Mouse (Mus musculus) CD4-positive, CD25-positive, alpha-beta regulatory T cell, adult 4 months (primary cell): ENCODE results near the gene Lpin3. TPM values are rescaled to one million over a fixed set of nuclear protein-coding genes. Genes with fewer than 3 reads are reported as not detected.

Experiments
- ATAC-seq: one replicate; pipeline ENCODE4 v1.8.0; 2017
- polyA plus RNA-seq, 2 experiments: library from polyadenylated mRNA; unstranded; fragments of 100-300 nt; shearing (Covaris generic); gene quantifications; one replicate each; pipeline ENCODE4 v1.2.1; 2017

The Lpin3 gene
- polyA plus RNA-seq = 1 to 10 TPM in 1 of 2 experiments, under 1 TPM in 1; 0.55 to 1.4 TPM

GRCm38 (mm10) chr2:160880453-160881195 is at the start of gene Lpin3:
Lpin3 (plus strand) TSS chr2:160880670.
- no peak for ATAC-seq

GRCm38 (mm10) chr2:160840838-160841237 is 39.6 kb upstream of the Lpin3 start:
- ATAC-seq = no peak

- ATAC-seq = no peak
Observed at GRCm38 (mm10) chr2:160847664-160848063, 32.8 kb upstream of the Lpin3 start.

DNA sequence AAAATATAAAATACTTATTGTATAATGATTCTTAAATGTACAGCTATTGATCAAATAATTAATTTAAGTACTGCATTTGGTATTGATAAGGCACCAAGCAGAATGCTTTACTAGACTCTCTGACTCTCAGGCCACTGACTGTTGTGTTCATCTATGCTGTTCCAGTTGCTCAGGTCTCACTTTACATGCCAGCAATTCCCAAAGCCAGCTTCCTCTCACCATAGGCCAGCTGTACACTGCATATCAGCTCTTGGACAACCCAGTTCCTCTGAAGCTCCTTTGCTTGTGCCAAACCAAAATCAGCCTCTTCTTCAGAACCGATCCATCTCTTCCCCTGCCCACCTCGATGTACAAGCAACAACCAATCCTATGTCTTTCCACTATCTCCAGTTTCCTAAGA is 32.3 kb upstream of the Lpin3 start:
- ATAC-seq = no peak

DNA sequence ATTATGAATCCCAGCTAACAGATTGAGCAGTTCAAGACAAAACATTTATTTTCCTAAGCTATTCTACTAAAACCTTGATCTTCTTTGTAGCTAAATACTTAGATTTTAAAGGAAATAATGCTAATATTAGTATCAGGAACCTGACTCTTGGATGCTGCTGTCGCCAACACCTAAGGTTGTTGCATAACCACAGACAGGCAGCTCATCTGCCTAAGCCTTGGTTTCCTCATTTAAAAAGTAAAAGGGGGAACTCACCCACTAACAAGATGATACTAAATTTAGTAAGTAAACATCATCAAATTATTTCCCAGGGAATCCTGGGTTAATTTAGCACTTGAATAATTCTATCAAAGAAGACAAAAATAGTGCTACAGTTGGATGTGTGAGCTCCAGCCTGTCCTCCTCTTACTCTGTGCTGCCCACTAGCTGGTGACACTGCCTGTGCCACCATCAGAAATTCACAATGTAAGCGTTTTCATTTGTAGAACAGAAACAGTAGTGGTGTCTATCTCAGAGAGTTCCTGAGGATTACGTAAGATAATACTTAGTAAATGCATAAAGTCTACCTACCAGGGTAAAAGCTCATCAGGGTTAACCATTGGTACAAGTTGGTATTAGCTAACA is 30.7 kb upstream of the Lpin3 start:
- ATAC-seq = no peak

GRCm38 (mm10) chr2:160850360-160850759 is 30.1 kb upstream of the Lpin3 start:
- ATAC-seq = no peak

DNA sequence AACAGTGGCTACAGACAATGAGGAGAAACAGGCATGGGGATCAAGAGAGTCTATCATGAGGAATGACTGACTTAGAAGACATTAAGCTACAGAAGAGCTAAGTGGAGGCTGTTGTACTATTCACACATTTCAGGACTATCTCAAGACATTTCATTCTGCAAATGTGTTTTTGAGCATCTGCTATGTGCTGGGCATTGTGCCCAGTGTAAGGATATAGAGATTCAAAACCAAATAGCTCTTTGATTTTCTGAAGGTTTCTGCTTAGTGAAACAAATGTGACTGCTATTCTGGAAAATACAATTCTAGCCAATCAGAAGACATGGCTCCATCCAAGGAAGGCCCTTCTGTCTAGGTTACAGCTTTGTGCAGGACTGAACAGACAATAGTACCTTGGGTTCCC is 25.8 kb upstream of the Lpin3 start:
- ATAC-seq = no peak

DNA sequence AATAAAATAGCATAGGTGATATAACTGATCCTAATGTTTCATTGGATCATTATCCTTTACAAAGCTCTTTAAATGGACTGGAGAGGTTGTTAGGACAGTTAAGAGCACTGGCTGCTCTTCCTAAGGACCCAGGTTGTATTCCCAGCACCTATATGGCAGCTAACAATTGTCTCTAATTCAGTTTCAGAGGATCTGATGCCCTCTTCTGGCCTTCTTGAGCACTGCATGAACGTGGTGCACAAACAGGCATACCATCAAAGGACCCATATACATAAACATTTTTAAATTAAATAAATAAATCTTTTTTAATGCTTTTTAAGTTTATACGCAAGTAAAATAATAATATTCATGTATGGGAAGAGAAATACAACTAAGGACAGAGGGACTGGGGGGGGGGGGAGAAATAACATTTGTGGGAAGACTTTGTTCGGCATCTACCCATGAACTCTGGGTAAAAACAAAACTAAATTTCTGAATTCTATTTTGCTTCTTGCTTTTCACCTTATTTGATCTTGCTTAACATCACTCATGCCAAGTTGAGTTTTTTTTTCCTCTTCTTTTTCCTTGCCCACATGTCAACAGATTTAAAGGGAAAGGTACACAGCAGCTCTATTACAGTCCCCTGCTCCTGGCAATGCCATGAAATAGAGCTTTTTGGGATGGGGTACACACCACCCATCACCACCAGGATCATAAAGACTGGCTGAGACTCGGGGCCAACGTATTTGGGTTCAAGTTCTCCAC is 23.9 kb upstream of the Lpin3 start:
- ATAC-seq = no peak

DNA sequence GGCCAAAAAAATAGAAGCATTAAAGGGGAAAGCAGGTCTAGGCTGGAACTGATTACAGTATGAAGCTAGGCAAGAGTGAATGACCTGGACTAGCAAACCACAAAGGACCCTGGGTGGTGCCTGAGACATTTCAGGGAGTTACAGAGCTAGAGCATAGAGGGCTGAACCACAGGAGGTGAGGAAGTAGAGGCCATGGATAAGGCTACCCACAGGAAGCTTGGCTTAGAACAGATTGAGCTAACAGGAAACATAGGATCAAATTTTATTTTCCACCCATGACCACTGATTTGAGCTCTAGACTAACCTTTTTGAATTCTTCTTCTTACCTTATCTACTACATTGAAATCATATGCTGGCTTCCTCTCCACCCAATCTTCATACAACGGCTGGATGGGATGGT is 20.1 kb upstream of the Lpin3 start:
- no peak for ATAC-seq

- ATAC-seq = no peak
Observed at GRCm38 (mm10) chr2:160864112-160864511, 16.4 kb upstream of the Lpin3 start.

DNA sequence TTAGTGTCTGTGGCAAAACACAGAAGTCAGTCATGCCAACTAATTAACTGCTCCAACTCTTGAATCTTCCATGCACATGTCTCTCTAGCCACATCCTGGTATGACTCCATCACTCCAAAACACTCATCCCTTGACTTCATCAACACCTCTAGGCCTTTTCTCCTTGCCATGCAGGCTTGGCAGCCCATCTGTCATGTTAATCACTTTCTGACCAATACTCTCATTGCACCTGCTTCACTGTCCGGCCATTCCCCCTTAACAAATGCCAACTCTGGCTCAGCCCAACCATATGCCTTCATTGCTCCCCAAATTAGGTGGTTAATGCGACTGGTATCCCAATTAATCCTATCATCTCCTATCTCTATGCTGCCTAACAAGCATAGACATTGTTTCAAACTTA is 15.2 kb upstream of the Lpin3 start:
- ATAC-seq = no peak

DNA sequence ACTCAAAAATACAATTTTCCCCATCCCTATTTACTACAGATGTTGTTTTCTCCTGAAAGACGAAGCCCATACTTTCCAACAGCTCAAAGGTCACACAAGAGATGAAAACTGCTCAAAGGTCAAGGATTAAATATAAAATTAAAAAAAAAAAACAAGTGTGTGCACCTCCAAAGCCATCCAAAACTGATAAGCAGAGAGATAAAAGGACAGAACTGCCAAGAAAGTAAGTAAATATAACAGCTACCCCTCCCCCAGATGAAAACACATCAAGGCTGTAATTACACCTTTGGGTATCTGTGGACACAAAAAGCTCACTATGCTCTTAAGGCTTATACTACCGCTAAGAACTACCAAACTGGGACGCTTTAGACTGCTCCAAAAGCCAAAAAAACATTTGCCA is 11.0 kb upstream of the Lpin3 start:
- no peak for ATAC-seq

GRCm38 (mm10) chr2:160871310-160871709 is 9.2 kb upstream of the Lpin3 start:
- no peak for ATAC-seq

DNA sequence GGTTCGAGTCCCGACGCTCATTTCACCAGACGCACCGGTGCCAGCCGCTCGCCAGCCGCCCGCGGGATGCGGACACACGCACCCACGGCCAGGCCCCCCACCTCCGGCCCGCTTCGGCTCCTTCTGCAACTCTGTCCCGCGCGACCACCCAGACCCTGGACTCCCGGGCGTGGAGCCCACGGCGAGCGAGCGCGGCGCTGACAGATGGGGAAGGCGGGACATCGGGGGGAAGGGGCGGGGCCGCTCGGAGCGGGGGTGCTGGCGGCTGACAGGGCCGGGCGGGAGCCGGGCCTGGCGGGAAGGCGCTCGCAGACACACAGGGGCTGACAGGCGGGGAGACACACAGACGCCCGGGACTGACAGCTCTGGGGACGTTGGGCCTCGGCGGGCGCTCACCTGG is 8.1 kb upstream of the Lpin3 start:
- peak; percentile 73 for ATAC-seq

- ATAC-seq = peak; percentile 88
Observed at GRCm38 (mm10) chr2:160872890-160873382, 7.5 kb upstream of the Lpin3 start, which contains the start of gene Zhx3. Zhx3 (minus strand) TSS chr2:160872998.

- no peak for ATAC-seq
Observed at GRCm38 (mm10) chr2:160874231-160874877, 6.1 kb upstream of the Lpin3 start.

- no peak for ATAC-seq
Observed at GRCm38 (mm10) chr2:160876115-160876514, 4.4 kb upstream of the Lpin3 start.

GRCm38 (mm10) chr2:160881462-160882101 is 1.1 kb downstream of the Lpin3 start:
- no peak for ATAC-seq

GRCm38 (mm10) chr2:160882436-160882835 is 2.0 kb downstream of the Lpin3 start:
- ATAC-seq = no peak

- no peak for ATAC-seq
Observed at GRCm38 (mm10) chr2:160883912-160884311, 3.4 kb downstream of the Lpin3 start.

GRCm38 (mm10) chr2:160884830-160885229 is 4.4 kb downstream of the Lpin3 start:
- no peak for ATAC-seq

DNA sequence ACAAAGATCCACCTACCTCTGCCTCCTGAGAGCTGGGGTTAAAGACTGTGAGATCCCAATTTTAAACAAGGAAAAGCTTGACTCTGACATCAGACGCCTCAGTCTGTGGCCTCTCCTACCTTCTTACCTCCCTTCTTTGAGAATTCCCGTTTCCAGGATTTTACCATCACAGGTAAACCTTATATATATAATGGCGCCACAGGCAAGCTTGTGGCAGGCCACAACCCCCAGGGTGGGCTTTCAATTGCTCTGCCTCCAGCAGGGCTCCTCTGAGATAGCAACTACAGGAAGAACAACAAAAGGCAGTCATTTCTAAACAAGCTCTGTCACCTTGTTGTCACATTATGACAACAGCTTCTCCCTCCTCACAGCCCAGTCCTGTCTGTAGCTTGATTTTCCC is 5.8 kb downstream of the Lpin3 start:
- ATAC-seq = no peak
